Mouse (Mus musculus): ENCODE measurements at regions not wholly inside any gene's neighbourhood (a gene's known extent, or its start where the extent isn't known, plus 50 kb on each side); places are given as distances from the start of the nearest gene placed in this dataset.

- TF ChIP-seq E2F4 (IDR thresholded peaks at IDR 0.05; ENCODE audit: insufficient read depth), result no peak
- TF ChIP-seq SRF (IDR thresholded peaks at IDR 0.05; ENCODE audit: control insufficient read depth, insufficient read length, low read depth), result no peak
- TF ChIP-seq TCF12 (IDR thresholded peaks at IDR 0.05; ENCODE audit: insufficient read depth, poor library complexity, severe bottlenecking), result no peak
- no peak for TF ChIP-seq POLR2A (IDR thresholded peaks at IDR 0.05; ENCODE audit: insufficient read length, low read depth)
- no peak for TF ChIP-seq REST (IDR thresholded peaks at IDR 0.05; ENCODE audit: insufficient read depth, insufficient read length)
- TF ChIP-seq USF1 (IDR thresholded peaks at IDR 0.05; ENCODE audit: low read depth), result no peak
- TF ChIP-seq MYOD1 (IDR thresholded peaks at IDR 0.05; ENCODE audit: control insufficient read depth in 1 of 3, insufficient read length in 2 of 3, low read depth in 2 of 3), result no peak
Observed at GRCm38 (mm10) chr9:26502027-26502426, 231.5 kb upstream of the B3gat1 start.

Data from myocyte (in vitro differentiated cells).